Mouse (Mus musculus) adrenal gland, adult 18-20 months (tissue): Measurements from ENCODE around the gene Cacna2d3. TPM values are rescaled to one million over a fixed set of nuclear protein-coding genes. Genes with fewer than 3 reads are reported as not detected.

ENCODE experiments used
- DNase-seq, 2 experiments: peaks; one replicate each; pipeline ENCODE4 v3.0.0; 2021 to 2022; ENCODE audit warnings: low spot score in 2 of 2
- long read RNA-seq, 2 experiments: library from polyadenylated mRNA; stranded (forward); transcript quantifications; one replicate each; pipeline ENCODE4 v2.0.0; 2021
- total RNA-seq, 2 experiments: library from RNA; stranded (reverse); gene quantifications; 1 replicate in 1 of 2; 2 replicates in 1 of 2; pipeline ENCODE4 v1.2.3; 2021

Gene Cacna2d3
- total RNA-seq, result 1 to 10 TPM; 3.1 to 3.7 TPM
- long read RNA-seq, experiment 1, partial matches to known transcripts, result 0 of 1 reads
- long read RNA-seq, experiment 1, other reads (novel, unspliced or antisense), result 1 of 1 reads
- long read RNA-seq, experiment 2, partial matches to known transcripts, result 1 of 8 reads
- long read RNA-seq, experiment 2, other reads (novel, unspliced or antisense), result 7 of 8 reads

DNA sequence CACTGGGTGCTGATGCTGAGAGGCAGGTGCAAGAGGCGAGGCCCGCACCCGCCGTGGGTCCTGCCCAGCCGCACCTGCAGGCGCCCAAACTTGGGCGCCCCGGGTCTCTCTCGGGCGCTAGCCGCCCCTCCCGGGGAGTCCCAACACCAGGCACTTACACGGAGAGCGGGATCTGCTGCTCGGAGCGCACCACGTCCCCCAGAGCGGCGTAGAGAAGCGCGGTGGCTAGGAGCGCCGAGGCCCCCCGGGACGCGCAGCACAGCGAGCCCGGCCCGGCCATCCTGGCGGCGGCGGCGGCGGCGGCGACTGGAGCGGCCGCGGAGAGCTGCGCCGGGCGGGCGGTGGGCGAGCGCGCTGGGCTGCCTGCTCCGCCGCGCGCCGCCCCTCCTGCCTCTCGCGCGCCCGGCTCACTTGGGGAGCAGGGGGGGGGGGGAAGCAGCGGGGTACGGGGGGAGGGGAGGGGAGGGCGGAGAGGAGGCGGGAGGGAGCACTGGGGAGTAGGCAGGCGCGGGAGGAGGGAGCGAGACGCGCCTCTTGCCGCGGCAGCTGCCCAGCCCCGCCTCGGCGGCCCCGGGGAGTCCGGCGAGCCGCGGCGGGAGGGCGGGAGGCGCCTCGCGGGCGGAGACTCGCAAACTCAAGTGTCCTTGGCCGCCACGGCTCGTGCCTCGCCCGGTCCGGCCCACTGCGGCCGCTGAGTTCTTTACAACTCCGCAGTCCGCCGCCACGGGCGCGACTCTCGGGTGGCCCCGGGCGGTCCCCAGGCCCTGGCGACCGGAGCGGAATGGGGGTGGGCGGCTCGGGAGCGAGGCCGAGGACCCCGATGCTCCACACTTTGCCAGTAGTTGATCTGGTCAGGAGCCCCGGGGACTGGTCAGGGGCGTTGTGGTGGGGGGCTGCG lies at the start of gene Cacna2d3:
Cacna2d3 (minus strand) TSS at position 377 of the 898 bp plus-strand sequence.
- DNase-seq, result peak; percentile 71

GRCm38 (mm10) chr14:29769486-29769885 lies 47.8 kb upstream of the Cacna2d3 start:
- DNase-seq, result no peak

GRCm38 (mm10) chr14:29752876-29753275 lies 31.2 kb upstream of the Cacna2d3 start:
- DNase-seq, result no peak

DNA sequence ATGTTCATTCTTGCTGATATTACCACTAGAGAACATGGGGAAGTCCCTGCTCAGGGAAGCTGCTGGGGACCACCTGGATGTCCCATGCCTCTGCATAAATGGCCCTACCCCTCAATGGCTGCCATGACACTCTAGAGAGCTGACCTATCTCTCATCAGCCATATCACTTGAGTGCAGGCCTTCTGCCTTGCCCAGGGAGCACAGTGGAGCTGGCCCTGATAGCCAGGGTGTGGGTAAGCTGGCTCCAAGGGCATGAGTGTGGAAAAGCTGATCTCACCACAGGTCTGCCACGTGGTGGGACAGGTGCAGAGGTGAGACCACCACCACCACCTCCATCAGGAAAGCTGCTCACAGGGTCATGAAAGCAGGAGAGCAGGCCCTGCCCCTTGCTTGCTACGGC lies 17.1 kb upstream of the Cacna2d3 start:
- DNase-seq, result no peak

DNA sequence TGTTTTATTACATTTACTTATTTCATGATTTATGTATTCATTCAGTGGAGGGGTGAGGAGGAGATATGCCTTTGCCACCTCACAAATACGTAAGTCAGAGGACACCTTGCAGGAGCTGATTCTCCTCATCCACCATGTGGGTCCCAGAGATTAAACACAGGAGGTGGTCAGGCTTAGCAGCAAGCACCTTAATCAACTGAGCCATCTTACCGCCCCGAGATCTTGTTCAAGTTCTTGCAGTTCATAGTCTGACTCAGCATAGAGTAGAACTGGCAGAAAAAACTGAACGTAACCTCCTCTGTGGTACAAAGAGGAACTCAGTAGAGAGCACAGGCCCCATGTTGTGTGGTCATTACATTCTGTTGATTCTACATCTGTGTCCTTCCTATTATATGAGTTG lies 8.6 kb upstream of the Cacna2d3 start:
- no peak for DNase-seq

DNA sequence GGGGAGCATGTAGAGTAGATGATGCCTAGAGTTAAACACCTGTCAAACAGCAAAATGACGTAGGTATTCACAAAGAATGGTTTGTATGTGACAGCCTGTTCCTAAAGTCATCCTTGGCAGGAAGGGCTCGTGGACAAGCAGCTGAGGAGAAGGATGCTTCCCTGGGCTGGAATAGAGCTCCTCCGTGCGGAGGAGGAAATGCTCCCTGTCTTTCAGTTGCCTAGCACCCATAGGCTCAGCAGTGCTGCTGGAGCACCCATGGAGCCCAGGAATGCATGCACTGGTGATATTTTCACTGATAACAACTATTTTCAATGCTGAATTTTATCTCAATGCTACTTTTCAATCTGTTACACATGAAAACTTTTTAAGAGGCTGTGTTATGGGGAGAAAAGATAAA lies 7.3 kb upstream of the Cacna2d3 start:
- no peak for DNase-seq

- DNase-seq, result no peak
Observed at GRCm38 (mm10) chr14:29727596-29727995, 5.9 kb upstream of the Cacna2d3 start.

DNA sequence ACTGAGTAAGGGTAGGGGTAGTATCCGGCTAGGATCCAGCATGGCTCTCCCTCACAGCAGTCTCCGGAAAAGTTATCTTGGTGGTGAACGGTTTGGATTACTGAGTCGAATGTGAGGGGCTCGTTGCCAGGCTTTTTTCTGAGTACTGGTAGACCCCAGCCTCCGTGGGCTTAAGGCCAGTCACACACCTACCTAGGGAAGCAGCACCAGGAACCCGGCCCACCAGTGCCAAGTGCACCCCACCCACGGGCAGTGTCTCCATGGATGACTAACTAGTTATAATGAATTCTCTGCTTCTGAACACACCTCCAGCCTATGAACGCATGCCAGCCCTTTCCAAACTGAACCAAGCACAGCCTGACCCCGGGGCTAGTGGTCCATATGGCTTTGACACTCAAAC lies 1.6 kb upstream of the Cacna2d3 start:
- no peak for DNase-seq

- DNase-seq, result peak; percentile 38 to 51
Observed at GRCm38 (mm10) chr14:29722386-29723221, 940 bp upstream of the Cacna2d3 start.

DNA sequence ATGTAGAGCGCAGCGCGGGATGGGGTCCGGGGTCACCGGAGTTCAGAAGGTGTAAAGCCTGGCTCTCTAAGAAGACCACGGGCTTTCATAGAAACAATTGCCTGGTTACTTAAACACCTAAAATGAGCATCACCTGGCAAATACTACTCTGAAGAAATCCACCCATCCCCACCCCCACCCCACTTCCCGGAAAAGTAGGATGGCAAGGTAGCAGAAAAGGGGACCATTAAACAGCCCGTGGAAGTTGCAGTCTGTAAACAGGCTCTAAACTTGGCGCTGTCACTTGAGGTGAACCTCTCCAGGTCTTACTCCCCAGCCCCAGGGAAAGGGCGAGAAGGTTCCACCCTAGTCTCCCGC lies 555 bp downstream of the Cacna2d3 start:
- DNase-seq, result no peak

- DNase-seq, result no peak
Observed at GRCm38 (mm10) chr14:29720334-29720911, 1.2 kb downstream of the Cacna2d3 start.

- no peak for DNase-seq
Observed at GRCm38 (mm10) chr14:29712621-29713020, 9.0 kb downstream of the Cacna2d3 start.

GRCm38 (mm10) chr14:29707561-29708335 lies 13.9 kb downstream of the Cacna2d3 start:
- DNase-seq, result no peak

DNA sequence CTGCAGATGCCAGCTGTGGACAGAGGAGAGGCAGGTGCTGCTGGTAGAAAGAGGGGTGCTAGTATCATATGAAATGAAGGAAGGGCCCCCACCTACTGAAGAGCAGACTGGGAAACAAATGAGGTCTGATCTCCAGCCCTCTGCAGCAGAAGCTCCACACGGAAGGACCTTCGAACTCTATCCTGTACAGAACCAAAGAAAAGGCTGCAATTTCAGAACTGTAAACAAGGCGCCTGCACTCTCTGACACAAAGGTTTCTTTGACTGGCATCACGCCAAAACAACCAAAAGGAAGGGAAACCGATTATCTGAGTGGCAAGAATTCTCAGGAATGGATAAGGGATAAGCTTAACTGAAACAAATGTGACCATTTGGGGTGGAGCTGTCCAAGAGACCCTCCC lies 18.9 kb downstream of the Cacna2d3 start:
- no peak for DNase-seq

- DNase-seq, result peak; percentile 29 to 44
Observed at GRCm38 (mm10) chr14:29696131-29696530, 25.5 kb downstream of the Cacna2d3 start.

GRCm38 (mm10) chr14:29672436-29673050 lies 49.1 kb downstream of the Cacna2d3 start:
- DNase-seq, result no peak

GRCm38 (mm10) chr14:29669826-29670225 lies 51.8 kb downstream of the Cacna2d3 start:
- DNase-seq, result no peak

DNA sequence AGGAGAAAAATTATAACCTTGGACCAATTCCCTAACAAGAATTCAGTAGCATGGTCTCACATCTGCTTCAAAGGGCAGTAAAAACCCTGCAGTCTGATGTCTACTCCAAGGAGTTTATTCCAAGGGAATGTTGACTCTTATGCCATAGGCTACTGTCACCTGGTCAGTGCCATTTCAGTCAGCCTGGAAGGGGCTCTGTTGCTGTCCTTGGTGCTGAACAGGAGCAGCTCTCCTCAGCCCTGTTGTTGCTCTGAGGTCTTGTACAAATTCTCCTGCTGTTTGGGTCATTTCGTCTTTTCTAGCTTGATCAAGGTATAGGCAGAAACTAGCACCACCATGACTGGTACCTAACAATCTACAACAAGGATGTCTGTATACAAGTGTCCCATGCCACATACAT lies 64.7 kb downstream of the Cacna2d3 start:
- peak in 1 of 2 experiments; percentile 5 for DNase-seq

GRCm38 (mm10) chr14:29650591-29650990 lies 71.1 kb downstream of the Cacna2d3 start:
- no peak for DNase-seq

DNA sequence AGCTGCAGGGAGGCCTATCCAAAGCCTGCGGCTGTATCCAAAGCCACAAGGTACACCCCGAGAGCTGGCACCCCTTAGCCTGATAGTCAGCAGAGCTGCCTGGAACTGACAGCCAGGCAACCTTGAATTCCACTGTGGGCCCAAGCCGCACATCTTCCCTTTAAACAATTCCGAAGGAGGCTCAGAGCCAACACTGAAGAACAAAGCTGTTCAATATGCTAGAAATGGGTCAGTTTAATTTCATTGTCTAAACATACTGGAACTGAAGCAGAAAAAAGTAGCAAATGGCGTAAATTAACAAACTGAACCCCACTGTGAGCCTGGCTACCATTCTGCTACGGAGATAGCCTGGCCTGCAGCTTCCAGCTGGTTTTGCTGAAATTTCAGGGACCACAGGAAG lies 72.9 kb downstream of the Cacna2d3 start:
- no peak for DNase-seq
